Comparison of ENCODE assay signal across 8 mouse cellular contexts in the genomic region with DNA sequence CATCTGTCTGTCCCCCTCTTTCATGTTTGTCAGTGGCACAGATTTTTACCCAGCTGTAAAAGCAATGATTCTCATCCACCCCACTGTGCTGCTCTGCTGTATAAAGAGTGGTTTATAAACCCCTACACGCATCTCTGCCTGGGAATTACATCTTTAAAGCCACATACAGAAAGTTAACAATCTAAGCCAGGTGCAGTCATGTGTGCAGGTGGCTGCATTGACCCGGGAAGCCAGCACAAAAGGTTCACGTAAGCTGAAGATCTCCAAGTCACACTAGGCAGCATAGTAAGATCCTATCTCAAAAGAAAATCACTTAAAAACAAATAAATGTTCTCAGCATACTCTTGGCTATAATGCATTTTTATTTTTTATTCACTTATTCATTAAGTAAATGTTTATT. TPM values are rescaled to one million over a fixed set of nuclear protein-coding genes. Genes with fewer than 3 reads are reported as not detected.
DNase-seq lines count a peak whose midpoint lies in the region; ATAC-seq and TF ChIP-seq lines count a peak whose summit lies in the region.

No protein-coding gene starts in this region.

- no peak for TF ChIP-seq POLR2A in lung, adult 2 months (IDR thresholded peaks at IDR 0.05; ENCODE audit: borderline replicate concordance, extremely low read depth, low read depth, low read length)

- 45% methylated on average over 3 of the region's 3 CpGs for WGBS in forebrain, embryonic 10.5 days
- WGBS in forebrain, embryonic 11.5 days, result 32% methylated on average over 3 of the region's 3 CpGs
- WGBS in lung, embryonic 14.5 days, result 44% methylated on average over 3 of the region's 3 CpGs
- 43% methylated on average over 3 of the region's 3 CpGs for WGBS in lung, adult 2 months
- 22% methylated on average over 3 of the region's 3 CpGs for WGBS in kidney, embryonic 15.5 days

- H3K27ac ChIP-seq in forebrain, embryonic 10.5 days, result peak overlapping the region; percentile 56
- H3K27ac ChIP-seq in forebrain, embryonic 11.5 days (ENCODE audit: low read depth, low read length), result no peak overlapping the region
- no peak overlapping the region for H3K27ac ChIP-seq in lung, embryonic 14.5 days (ENCODE audit: low read depth)
- peak overlapping the region; percentile 74 for H3K27ac ChIP-seq in kidney, embryonic 15.5 days

- no peaks in the 10 kb centered on the region for H3K27me3 ChIP-seq in forebrain, embryonic 10.5 days (ENCODE audit: poor library complexity, severe bottlenecking)
- no peaks in the 10 kb centered on the region for H3K27me3 ChIP-seq in forebrain, embryonic 11.5 days (ENCODE audit: control insufficient read depth, insufficient read depth, low read length)
- no peaks in the 10 kb centered on the region for H3K27me3 ChIP-seq in lung, embryonic 14.5 days (ENCODE audit: insufficient read depth, low read length)
- H3K27me3 ChIP-seq in kidney, embryonic 15.5 days, result no peaks in the 10 kb centered on the region

- no peak overlapping the region for H3K9ac ChIP-seq in forebrain, embryonic 11.5 days (ENCODE audit: low read length)
- H3K9ac ChIP-seq in lung, embryonic 14.5 days, result no peak overlapping the region
- no peak overlapping the region for H3K9ac ChIP-seq in kidney, embryonic 15.5 days

- ATAC-seq in forebrain, embryonic 11.5 days (replicated peaks; ENCODE audit: low FRiP score), result no peak
- no peak for ATAC-seq in lung, embryonic 14.5 days (ENCODE audit: insufficient read depth)
- ATAC-seq in kidney, embryonic 15.5 days (replicated peaks; ENCODE audit: low FRiP score), result peak; percentile 61
- ATAC-seq in frontal cortex, adult (ENCODE audit: low TSS enrichment), result no peak

- H3K4me1 ChIP-seq in forebrain, embryonic 10.5 days, result peaks cover 15% of the 10 kb centered on the region
- no peaks in the 10 kb centered on the region; the same call in 1 of the 2 replicates for H3K4me1 ChIP-seq in forebrain, embryonic 11.5 days (replicated peaks; ENCODE audit: control insufficient read depth, insufficient read depth, low read length)
- no peaks in the 10 kb centered on the region for H3K4me1 ChIP-seq in lung, embryonic 14.5 days (ENCODE audit: insufficient read depth)
- H3K4me1 ChIP-seq in lung, adult 2 months (ENCODE audit: control insufficient read depth, insufficient read depth, low read length), result no peaks in the 10 kb centered on the region
- H3K4me1 ChIP-seq in kidney, embryonic 15.5 days, result peaks cover 17% of the 10 kb centered on the region

- no peak overlapping the region; the same call in 1 of the 2 replicates for H3K4me2 ChIP-seq in forebrain, embryonic 11.5 days (ENCODE audit: low read depth, low read length, severe bottlenecking)
- peak overlapping the region; percentile 58 for H3K4me2 ChIP-seq in lung, embryonic 14.5 days
- H3K4me2 ChIP-seq in kidney, embryonic 15.5 days, result peak overlapping the region; percentile 60

- H3K4me3 ChIP-seq in forebrain, embryonic 10.5 days, result peak overlapping the region; percentile 44
- no peak overlapping the region for H3K4me3 ChIP-seq in forebrain, embryonic 11.5 days (ENCODE audit: low read depth, low read length)
- peak overlapping the region; percentile 22; the same call in 1 of the 2 replicates for H3K4me3 ChIP-seq in lung, embryonic 14.5 days (ENCODE audit: low read depth, low read length)
- H3K4me3 ChIP-seq in lung, adult 2 months (replicated peaks; ENCODE audit: extremely low read depth, low read depth, low read length), result no peak overlapping the region
- H3K4me3 ChIP-seq in kidney, embryonic 15.5 days (replicated peaks), result no peak overlapping the region

- peaks cover 30% of the 10 kb centered on the region for H3K36me3 ChIP-seq in forebrain, embryonic 10.5 days (replicated peaks)
- H3K36me3 ChIP-seq in forebrain, embryonic 11.5 days (ENCODE audit: control insufficient read depth, insufficient read depth, low read length), result no peaks in the 10 kb centered on the region; the same call in 1 of the 2 replicates
- H3K36me3 ChIP-seq in lung, embryonic 14.5 days (ENCODE audit: insufficient read depth), result peaks cover 12% of the 10 kb centered on the region; the same call in 1 of the 2 replicates
- H3K36me3 ChIP-seq in kidney, embryonic 15.5 days, result peaks cover 15% of the 10 kb centered on the region

- DNase-seq in forebrain, embryonic 10.5 days (ENCODE audit: extremely low spot score, low spot score), result no peak
- DNase-seq in forebrain, embryonic 11.5 days (ENCODE audit: low spot score), result no peak
- DNase-seq in lung, embryonic 14.5 days, result no peak
- DNase-seq in lung, adult 2 months, result no peak
- DNase-seq in naive thymus-derived CD4-positive, alpha-beta T cell, adult 2 months (ENCODE audit: low read depth), result peak; percentile 22
- DNase-seq in layer of hippocampus, adult 9-11 months, result no peak

- no peak for TF ChIP-seq CTCF in lung, embryonic 14.5 days (IDR thresholded peaks at IDR 0.05; ENCODE audit: low read depth)
- no peak for TF ChIP-seq CTCF in lung, adult 2 months (IDR thresholded peaks at IDR 0.05; ENCODE audit: insufficient read depth, low read length)

- peaks cover 3% of the 10 kb centered on the region; the same call in 1 of the 2 replicates for H3K9me3 ChIP-seq in forebrain, embryonic 10.5 days
- H3K9me3 ChIP-seq in forebrain, embryonic 11.5 days (ENCODE audit: control insufficient read depth, low read length), result no peaks in the 10 kb centered on the region
- no peaks in the 10 kb centered on the region for H3K9me3 ChIP-seq in lung, embryonic 14.5 days (ENCODE audit: low read depth, low read length)
- no peaks in the 10 kb centered on the region for H3K9me3 ChIP-seq in kidney, embryonic 15.5 days (replicated peaks)

RNA-seq across cellular contexts. Expression of a gene that starts 14.8 kb away (rescaled TPM):
- 9.9 and 11.1 TPM in 2 replicates for polyA plus RNA-seq in forebrain, embryonic 10.5 days (2016; fragmentation: Nextera tagmentation; extraction: Ambion mirVana)
- polyA plus RNA-seq in forebrain, embryonic 11.5 days (2014; fragmentation: Nextera tagmentation; extraction: Ambion mirVana), result 12.3 and 12.6 TPM in 2 replicates
- polyA plus RNA-seq in lung, embryonic 14.5 days (2014; fragmentation: Nextera tagmentation; extraction: Ambion mirVana), result 15.1 and 15.4 TPM in 2 replicates
- 14.7 and 16.7 TPM in 2 replicates for polyA plus RNA-seq in lung, adult 2 months (2012; rRNA removed)
- polyA plus RNA-seq in kidney, embryonic 15.5 days (2015; fragmentation: Nextera tagmentation; extraction: Ambion mirVana), result 12.1 and 12.9 TPM in 2 replicates

RNA-seq across cellular contexts. Expression of a gene that starts 47.4 kb away (rescaled TPM):
- 642 and 649 TPM in 2 replicates for polyA plus RNA-seq in forebrain, embryonic 10.5 days (2016; fragmentation: Nextera tagmentation; extraction: Ambion mirVana)
- polyA plus RNA-seq in forebrain, embryonic 11.5 days (2014; fragmentation: Nextera tagmentation; extraction: Ambion mirVana), result 502 and 538 TPM in 2 replicates
- 660 and 695 TPM in 2 replicates for polyA plus RNA-seq in lung, embryonic 14.5 days (2014; fragmentation: Nextera tagmentation; extraction: Ambion mirVana)
- polyA plus RNA-seq in lung, adult 2 months (2012; rRNA removed), result 192 and 217 TPM in 2 replicates
- 542 and 580 TPM in 2 replicates for polyA plus RNA-seq in kidney, embryonic 15.5 days (2015; fragmentation: Nextera tagmentation; extraction: Ambion mirVana)

RNA-seq across cellular contexts. Expression of a gene that starts 47.4 kb away (rescaled TPM):
- 147 and 151 TPM in 2 replicates for polyA plus RNA-seq in forebrain, embryonic 10.5 days (2016; fragmentation: Nextera tagmentation; extraction: Ambion mirVana)
- polyA plus RNA-seq in forebrain, embryonic 11.5 days (2014; fragmentation: Nextera tagmentation; extraction: Ambion mirVana), result 136 and 137 TPM in 2 replicates
- polyA plus RNA-seq in lung, embryonic 14.5 days (2014; fragmentation: Nextera tagmentation; extraction: Ambion mirVana), result 132 and 135 TPM in 2 replicates
- 17.8 and 29.6 TPM in 2 replicates for polyA plus RNA-seq in lung, adult 2 months (2012; rRNA removed)
- polyA plus RNA-seq in kidney, embryonic 15.5 days (2015; fragmentation: Nextera tagmentation; extraction: Ambion mirVana), result 156 and 159 TPM in 2 replicates

Comparison
In these comparisons a context has a peak if more than half of its experiments do, and no peak if none do; other contexts are left out.
1. H3K27ac ChIP-seq: peak in forebrain, embryonic 10.5 days (single experiment) and kidney, embryonic 15.5 days (single experiment); none in forebrain, embryonic 11.5 days (single experiment) and lung, embryonic 14.5 days (single experiment).
2. H3K4me3 ChIP-seq: peak in forebrain, embryonic 10.5 days (single experiment) and lung, embryonic 14.5 days (single experiment); none in forebrain, embryonic 11.5 days (single experiment), lung, adult 2 months (single experiment) and kidney, embryonic 15.5 days (single experiment).